Mouse (Mus musculus): ENCODE data around the gene Krtap4-13. TPM values are rescaled to one million over a fixed set of nuclear protein-coding genes. Genes with fewer than 3 reads are reported as not detected.
"Not testable (repeated sequence)": the region's sequence is repeated elsewhere in the genome, so short reads cannot be mapped to it uniquely, and the experiment has no call there.

Gene Krtap4-13
- not detected in 2 replicates for polyA plus RNA-seq (2012; rRNA removed)

- not testable (repeated sequence) for H3K36me3 ChIP-seq (ENCODE audit: control insufficient read depth, insufficient read depth, low read length); H3K27me3 ChIP-seq (ENCODE audit: control insufficient read depth, insufficient read depth, low read length); H3K4me3 ChIP-seq (ENCODE audit: extremely low read depth, insufficient read depth, insufficient read length); H3K27ac ChIP-seq (ENCODE audit: insufficient read depth, low read length); H3K4me1 ChIP-seq (ENCODE audit: control insufficient read depth, insufficient read depth, insufficient read length); DNase-seq (ENCODE audit: low read depth in 1 of 2, low spot score in 2 of 2)
Observed at GRCm38 (mm10) chr11:99809792-99810191, at the start of gene Krtap4-13. Gene Krtap4-13 (minus strand): TSS chr11:99809892.

GRCm38 (mm10) chr11:99858761-99859160, 49.1 kb upstream of the Krtap4-13 start:
- WGBS, result 81% methylated on average over 2 of the region's 2 CpGs
- Histone ChIP-seq H3K27me3 (ENCODE audit: control insufficient read depth, insufficient read depth, low read length) (no peaks in the 10 kb centered on the region), H3K27ac (ENCODE audit: insufficient read depth, low read length) (no peak overlapping the region), H3K4me1 (ENCODE audit: control insufficient read depth, insufficient read depth, insufficient read length) (no peaks in the 10 kb centered on the region), H3K36me3 (ENCODE audit: control insufficient read depth, insufficient read depth, low read length) (no peaks in the 10 kb centered on the region), H3K4me3 (ENCODE audit: extremely low read depth, insufficient read depth, insufficient read length) (no peak overlapping the region)
- no peak for DNase-seq (ENCODE audit: low read depth in 1 of 2, low spot score in 2 of 2)
- TF ChIP-seq CTCF (IDR thresholded peaks at IDR 0.05; ENCODE audit: extremely low read depth, insufficient read depth, insufficient read length, insufficient replicate concordance), result no peak
- TF ChIP-seq POLR2A (IDR thresholded peaks at IDR 0.05; ENCODE audit: low read depth, low read length), result no peak

GRCm38 (mm10) chr11:99857617-99858016, 47.9 kb upstream of the Krtap4-13 start, which contains the start of gene Gm11568:
Gene Gm11568 (plus strand): TSS chr11:99857917.
- no peak for DNase-seq (ENCODE audit: low read depth in 1 of 2, low spot score in 2 of 2)
- Histone ChIP-seq H3K4me1 (ENCODE audit: control insufficient read depth, insufficient read depth, insufficient read length) (no peaks in the 10 kb centered on the region), H3K27me3 (ENCODE audit: control insufficient read depth, insufficient read depth, low read length) (no peaks in the 10 kb centered on the region), H3K27ac (ENCODE audit: insufficient read depth, low read length) (no peak within 1 kb of the TSS), H3K36me3 (ENCODE audit: control insufficient read depth, insufficient read depth, low read length) (no peaks in the 10 kb centered on the region), H3K4me3 (ENCODE audit: extremely low read depth, insufficient read depth, insufficient read length) (no peak within 1 kb of the TSS)
- TF ChIP-seq CTCF (IDR thresholded peaks at IDR 0.05; ENCODE audit: extremely low read depth, insufficient read depth, insufficient read length, insufficient replicate concordance) (no peak), POLR2A (IDR thresholded peaks at IDR 0.05; ENCODE audit: low read depth, low read length) (no peak)
- WGBS, result 75% methylated on average over 2 of the region's 2 CpGs

- Histone ChIP-seq H3K27ac (ENCODE audit: insufficient read depth, low read length) (no peak overlapping the region), H3K4me3 (ENCODE audit: extremely low read depth, insufficient read depth, insufficient read length) (no peak overlapping the region)
- 67% methylated on average over 3 of the region's 3 CpGs for WGBS
Observed at GRCm38 (mm10) chr11:99854121-99854520, 44.4 kb upstream of the Krtap4-13 start.

GRCm38 (mm10) chr11:99851508-99851907, 41.8 kb upstream of the Krtap4-13 start, which contains the start of gene Krtap4-16:
Gene Krtap4-16 (minus strand): TSS chr11:99851608.
- no peak within 1 kb of the TSS for H3K27ac ChIP-seq (ENCODE audit: insufficient read depth, low read length)
- H3K4me1 ChIP-seq (ENCODE audit: control insufficient read depth, insufficient read depth, insufficient read length), result no peaks in the 10 kb centered on the region
- DNase-seq (ENCODE audit: low read depth in 1 of 2, low spot score in 2 of 2), result no peak
- no peak within 1 kb of the TSS for H3K4me3 ChIP-seq (ENCODE audit: extremely low read depth, insufficient read depth, insufficient read length)
- H3K36me3 ChIP-seq (ENCODE audit: control insufficient read depth, insufficient read depth, low read length), result no peaks in the 10 kb centered on the region
- H3K27me3 ChIP-seq (ENCODE audit: control insufficient read depth, insufficient read depth, low read length), result no peaks in the 10 kb centered on the region
- no peak for TF ChIP-seq POLR2A (IDR thresholded peaks at IDR 0.05; ENCODE audit: low read depth, low read length)
- no peak for TF ChIP-seq CTCF (IDR thresholded peaks at IDR 0.05; ENCODE audit: extremely low read depth, insufficient read depth, insufficient read length, insufficient replicate concordance)

More at GRCm38 (mm10) chr11:99854121-99854520, 44.4 kb upstream of the Krtap4-13 start:
- TF ChIP-seq CTCF (IDR thresholded peaks at IDR 0.05; ENCODE audit: extremely low read depth, insufficient read depth, insufficient read length, insufficient replicate concordance), result no peak
- TF ChIP-seq POLR2A (IDR thresholded peaks at IDR 0.05; ENCODE audit: low read depth, low read length), result no peak
- no peak for DNase-seq (ENCODE audit: low read depth in 1 of 2, low spot score in 2 of 2)
- Histone ChIP-seq H3K27me3 (ENCODE audit: control insufficient read depth, insufficient read depth, low read length) (no peaks in the 10 kb centered on the region), H3K4me1 (ENCODE audit: control insufficient read depth, insufficient read depth, insufficient read length) (no peaks in the 10 kb centered on the region), H3K36me3 (ENCODE audit: control insufficient read depth, insufficient read depth, low read length) (no peaks in the 10 kb centered on the region)

GRCm38 (mm10) chr11:99846746-99847145, 37.1 kb upstream of the Krtap4-13 start:
- no peak for TF ChIP-seq POLR2A (IDR thresholded peaks at IDR 0.05; ENCODE audit: low read depth, low read length)
- no peak for TF ChIP-seq CTCF (IDR thresholded peaks at IDR 0.05; ENCODE audit: extremely low read depth, insufficient read depth, insufficient read length, insufficient replicate concordance)
- 92% methylated on average over 2 of the region's 2 CpGs for WGBS

GRCm38 (mm10) chr11:99842185-99842584, 32.5 kb upstream of the Krtap4-13 start:
- no peaks in the 10 kb centered on the region for H3K4me1 ChIP-seq (ENCODE audit: control insufficient read depth, insufficient read depth, insufficient read length)
- no peak overlapping the region for H3K27ac ChIP-seq (ENCODE audit: insufficient read depth, low read length)
- 78% methylated on average over 1 of the region's 1 CpGs for WGBS
- H3K27me3 ChIP-seq (ENCODE audit: control insufficient read depth, insufficient read depth, low read length), result no peaks in the 10 kb centered on the region
- no peaks in the 10 kb centered on the region for H3K36me3 ChIP-seq (ENCODE audit: control insufficient read depth, insufficient read depth, low read length)
- no peak for TF ChIP-seq POLR2A (IDR thresholded peaks at IDR 0.05; ENCODE audit: low read depth, low read length)
- H3K4me3 ChIP-seq (ENCODE audit: extremely low read depth, insufficient read depth, insufficient read length), result no peak overlapping the region
- no peak for DNase-seq (ENCODE audit: low read depth in 1 of 2, low spot score in 2 of 2)

More at GRCm38 (mm10) chr11:99846746-99847145, 37.1 kb upstream of the Krtap4-13 start:
- no peaks in the 10 kb centered on the region for H3K27me3 ChIP-seq (ENCODE audit: control insufficient read depth, insufficient read depth, low read length)
- no peak for DNase-seq (ENCODE audit: low read depth in 1 of 2, low spot score in 2 of 2)
- no peaks in the 10 kb centered on the region for H3K36me3 ChIP-seq (ENCODE audit: control insufficient read depth, insufficient read depth, low read length)
- no peak overlapping the region for H3K4me3 ChIP-seq (ENCODE audit: extremely low read depth, insufficient read depth, insufficient read length)
- H3K4me1 ChIP-seq (ENCODE audit: control insufficient read depth, insufficient read depth, insufficient read length), result no peaks in the 10 kb centered on the region
- H3K27ac ChIP-seq (ENCODE audit: insufficient read depth, low read length), result no peak overlapping the region

Data from spleen, adult 2 months (tissue).